Mouse (Mus musculus): ENCODE measurements at regions not wholly inside any gene's neighbourhood (a gene's known extent, or its start where the extent isn't known, plus 50 kb on each side); places are given as distances from the start of the nearest gene placed in this dataset.
"Not testable (repeated sequence)": the region's sequence is repeated elsewhere in the genome, so short reads cannot be mapped to it uniquely, and the experiment has no call there.

DNA sequence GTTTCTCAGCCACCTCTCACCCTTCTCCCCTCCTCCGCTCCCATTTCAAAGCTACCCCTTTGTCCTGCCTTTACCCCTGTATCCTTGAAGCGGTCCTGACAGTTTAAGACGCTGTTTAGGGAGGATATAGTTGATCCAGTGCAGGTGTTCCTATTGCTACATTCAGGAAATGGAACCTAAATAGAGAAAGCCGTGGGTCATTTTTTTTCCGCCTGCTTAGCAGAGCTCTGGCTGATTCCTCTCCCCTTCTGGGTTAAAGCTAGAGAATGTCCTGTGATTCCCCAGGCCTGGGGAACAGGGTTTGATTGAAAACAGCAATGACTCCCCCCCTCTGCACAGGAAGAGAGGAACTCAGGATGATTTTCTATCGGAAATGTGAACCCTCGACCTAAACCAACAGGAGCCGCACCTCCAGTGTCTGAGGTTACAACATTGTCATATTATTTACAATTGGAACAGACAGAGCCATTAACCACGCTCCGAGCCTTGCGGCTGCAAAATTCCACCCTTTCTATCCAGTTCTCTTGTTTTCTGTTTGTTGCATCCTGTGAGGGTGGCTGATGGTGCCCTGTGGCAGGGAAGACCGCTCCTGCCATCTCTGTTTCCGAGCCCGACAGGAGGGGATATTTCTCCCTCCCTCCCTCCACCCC, 127.5 kb downstream of the Gm11077 start:
- ATAC-seq = peak; percentile 70
- Histone ChIP-seq H3K4me1 (ENCODE audit: control insufficient read depth, insufficient read depth, low read length) (peaks cover 8% of the 10 kb centered on the region), H3K9me3 (ENCODE audit: control insufficient read depth, low read length) (no peaks in the 10 kb centered on the region), H3K27me3 (replicated peaks; ENCODE audit: control insufficient read depth, insufficient read depth, low read length) (no peaks in the 10 kb centered on the region), H3K4me3 (ENCODE audit: low read length) (peak overlapping the region; percentile 35), H3K27ac (ENCODE audit: low read length) (peak overlapping the region; percentile 50), H3K4me2 (ENCODE audit: low read depth, low read length) (peak overlapping the region; percentile 57), H3K9ac (ENCODE audit: low read depth, low read length) (peak overlapping the region; percentile 41; the same call in 1 of the 2 replicates), H3K36me3 (ENCODE audit: control insufficient read depth, insufficient read depth, low read length) (no peaks in the 10 kb centered on the region)
- 16% methylated on average over 14 of the region's 14 CpGs for WGBS

DNA sequence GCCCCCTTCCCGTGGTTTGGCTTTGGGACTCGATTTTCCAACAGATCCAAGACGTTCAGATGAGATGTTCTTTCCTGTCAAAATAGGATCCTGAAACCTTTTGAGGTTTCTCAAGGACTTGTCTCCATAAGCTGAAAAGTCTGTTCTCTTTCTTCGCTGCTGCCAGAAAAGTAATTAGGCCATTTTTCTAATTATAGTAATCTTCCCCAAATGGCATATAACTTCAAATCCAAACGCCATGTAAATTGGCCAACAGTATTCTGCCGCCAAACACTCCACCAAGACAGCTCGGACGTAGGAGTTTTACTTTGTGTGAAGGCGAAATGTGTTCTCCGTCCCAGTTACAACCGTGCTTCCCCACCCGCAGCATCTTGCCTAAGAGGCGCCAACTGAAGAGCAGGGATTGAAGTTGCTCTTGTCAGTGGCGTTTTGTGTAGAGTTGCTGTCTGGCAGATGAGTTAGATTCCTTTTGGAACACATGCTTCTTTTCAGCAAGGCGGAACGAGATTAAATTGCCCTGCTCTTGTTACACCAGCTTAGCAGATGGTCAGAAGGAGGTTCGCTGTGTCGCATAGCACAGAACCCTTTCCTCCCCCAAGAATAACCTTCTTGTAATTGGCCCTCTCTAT, 128.1 kb downstream of the Gm11077 start:
- Histone ChIP-seq H3K27ac (ENCODE audit: low read length) (peak overlapping the region; percentile 50), H3K4me1 (ENCODE audit: control insufficient read depth, insufficient read depth, low read length) (peaks cover 8% of the 10 kb centered on the region), H3K4me2 (ENCODE audit: low read depth, low read length) (peak overlapping the region; percentile 57), H3K27me3 (replicated peaks; ENCODE audit: control insufficient read depth, insufficient read depth, low read length) (no peaks in the 10 kb centered on the region), H3K9ac (ENCODE audit: low read depth, low read length) (peak overlapping the region; percentile 41; the same call in 1 of the 2 replicates), H3K4me3 (ENCODE audit: low read length) (peak overlapping the region; percentile 35), H3K36me3 (ENCODE audit: control insufficient read depth, insufficient read depth, low read length) (no peaks in the 10 kb centered on the region), H3K9me3 (ENCODE audit: control insufficient read depth, low read length) (no peaks in the 10 kb centered on the region)
- WGBS = 23% methylated on average over 18 of the region's 18 CpGs
- peak; percentile 48; the same call in 1 of the 2 replicates for ATAC-seq

DNA sequence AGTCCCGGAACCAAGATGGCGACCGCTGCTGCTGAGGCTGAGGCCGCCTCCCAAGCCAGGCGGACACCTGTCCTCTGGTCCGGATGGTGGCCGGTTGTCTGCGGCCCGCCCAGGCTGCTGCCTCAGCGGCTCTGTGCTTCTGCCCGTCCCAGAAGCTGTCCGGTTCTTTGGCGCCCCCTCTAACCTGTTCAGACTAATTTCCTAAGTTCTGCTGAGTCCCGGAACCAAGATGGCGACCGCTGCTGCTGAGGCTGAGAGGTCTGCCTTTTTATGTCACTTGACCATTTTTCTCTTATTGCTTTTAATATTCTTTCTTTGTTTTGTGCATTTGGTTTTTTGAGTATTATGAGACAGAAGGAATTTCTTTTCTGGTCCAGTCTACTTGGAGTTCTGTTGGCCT, 140.4 kb downstream of the Gm11077 start:
- not testable (repeated sequence) for H3K4me1 ChIP-seq (ENCODE audit: control insufficient read depth, insufficient read depth, low read length); H3K27me3 ChIP-seq (replicated peaks; ENCODE audit: control insufficient read depth, insufficient read depth, low read length); H3K4me3 ChIP-seq (ENCODE audit: low read length); H3K36me3 ChIP-seq (ENCODE audit: control insufficient read depth, insufficient read depth, low read length); H3K4me2 ChIP-seq (ENCODE audit: low read depth, low read length); H3K9ac ChIP-seq (ENCODE audit: low read depth, low read length); H3K9me3 ChIP-seq (ENCODE audit: control insufficient read depth, low read length); ATAC-seq; H3K27ac ChIP-seq (ENCODE audit: low read length)
- 97% methylated on average over 9 of the region's 16 CpGs for WGBS

DNA sequence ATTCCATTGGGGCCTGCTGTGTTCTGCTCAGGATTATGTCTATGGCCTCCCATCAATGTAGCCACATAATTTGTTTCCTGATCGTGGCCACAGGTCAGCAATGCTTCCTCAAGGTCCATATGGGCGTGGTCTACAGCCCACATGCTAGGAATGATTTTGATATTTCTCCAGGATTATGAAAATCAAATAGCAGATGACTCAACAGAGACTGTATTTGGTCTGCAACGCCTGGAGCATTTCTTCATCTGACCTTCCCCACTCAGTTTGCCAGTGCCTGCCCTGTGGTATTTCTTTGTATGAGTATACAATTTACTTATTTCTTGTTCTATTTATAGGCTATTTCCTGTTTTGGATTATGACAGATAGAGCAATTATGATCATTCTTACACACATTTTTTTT, 145.7 kb downstream of the Gm11077 start:
- no peaks in the 10 kb centered on the region; the same call in 1 of the 2 replicates for H3K9me3 ChIP-seq (ENCODE audit: control insufficient read depth, low read length)
- no peak overlapping the region for H3K27ac ChIP-seq (ENCODE audit: low read length)
- 59% methylated on average over 3 of the region's 3 CpGs for WGBS
- H3K9ac ChIP-seq (ENCODE audit: low read depth, low read length) = no peak overlapping the region
- H3K27me3 ChIP-seq (replicated peaks; ENCODE audit: control insufficient read depth, insufficient read depth, low read length) = no peaks in the 10 kb centered on the region
- H3K4me1 ChIP-seq (ENCODE audit: control insufficient read depth, insufficient read depth, low read length) = no peaks in the 10 kb centered on the region
- H3K4me3 ChIP-seq (ENCODE audit: low read length) = no peak overlapping the region
- no peak overlapping the region for H3K4me2 ChIP-seq (ENCODE audit: low read depth, low read length)
- no peak for ATAC-seq
- no peaks in the 10 kb centered on the region for H3K36me3 ChIP-seq (ENCODE audit: control insufficient read depth, insufficient read depth, low read length)

DNA sequence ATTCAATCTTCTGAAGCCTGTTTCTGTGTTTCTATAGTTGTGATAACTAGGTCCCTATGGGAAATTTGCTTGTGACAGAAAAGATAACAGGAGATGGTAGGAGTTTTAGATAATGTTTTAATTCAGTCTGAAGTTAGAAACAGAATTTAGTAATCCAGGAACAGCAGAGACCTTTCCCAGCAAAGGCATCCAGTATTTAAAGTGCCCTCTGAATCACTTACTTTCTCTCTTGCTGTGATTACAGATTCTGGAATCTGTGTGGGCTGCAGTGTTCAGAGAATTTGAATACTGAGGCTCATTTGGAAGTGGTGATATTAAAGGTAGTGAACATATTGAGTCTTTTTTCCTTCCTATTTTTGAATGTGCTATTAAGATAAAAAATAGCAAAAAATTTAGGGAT, 154.6 kb downstream of the Gm11077 start:
- no peak overlapping the region for H3K9ac ChIP-seq (ENCODE audit: low read depth, low read length)
- no peak overlapping the region for H3K4me3 ChIP-seq (ENCODE audit: low read length)
- no peak for ATAC-seq
- no peaks in the 10 kb centered on the region for H3K27me3 ChIP-seq (replicated peaks; ENCODE audit: control insufficient read depth, insufficient read depth, low read length)
- no peaks in the 10 kb centered on the region for H3K9me3 ChIP-seq (ENCODE audit: control insufficient read depth, low read length)
- no peaks in the 10 kb centered on the region for H3K36me3 ChIP-seq (ENCODE audit: control insufficient read depth, insufficient read depth, low read length)
- H3K4me2 ChIP-seq (ENCODE audit: low read depth, low read length) = no peak overlapping the region
- H3K27ac ChIP-seq (ENCODE audit: low read length) = no peak overlapping the region
- H3K4me1 ChIP-seq (ENCODE audit: control insufficient read depth, insufficient read depth, low read length) = peaks cover 3% of the 10 kb centered on the region; the same call in 1 of the 2 replicates

DNA sequence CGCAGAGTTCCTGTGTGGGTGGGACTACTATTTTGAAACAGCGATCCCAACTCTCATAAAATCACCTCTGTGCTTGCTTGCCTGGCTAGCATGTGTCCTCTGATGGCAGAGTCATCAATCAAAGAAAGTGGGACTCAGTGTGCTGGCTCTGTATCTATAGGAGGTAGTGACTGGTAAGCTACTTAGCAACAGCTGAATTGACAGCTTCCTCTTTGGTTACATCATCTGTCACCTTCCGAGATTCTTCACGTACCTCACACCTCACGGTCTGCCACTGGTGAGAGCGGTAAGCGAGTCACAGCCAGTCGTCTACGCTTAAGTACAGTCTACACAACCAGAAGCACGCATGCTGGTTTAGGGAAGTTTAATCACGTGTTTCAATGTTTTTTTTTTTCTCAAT, 159.5 kb downstream of the Gm11077 start:
- Histone ChIP-seq H3K27me3 (replicated peaks; ENCODE audit: control insufficient read depth, insufficient read depth, low read length) (no peaks in the 10 kb centered on the region), H3K9me3 (ENCODE audit: control insufficient read depth, low read length) (no peaks in the 10 kb centered on the region), H3K4me1 (ENCODE audit: control insufficient read depth, insufficient read depth, low read length) (peaks cover 3% of the 10 kb centered on the region; the same call in 1 of the 2 replicates), H3K27ac (ENCODE audit: low read length) (no peak overlapping the region), H3K36me3 (ENCODE audit: control insufficient read depth, insufficient read depth, low read length) (no peaks in the 10 kb centered on the region), H3K4me3 (ENCODE audit: low read length) (no peak overlapping the region), H3K4me2 (ENCODE audit: low read depth, low read length) (no peak overlapping the region), H3K9ac (ENCODE audit: low read depth, low read length) (no peak overlapping the region)
- ATAC-seq = no peak
- 33% methylated on average over 11 of the region's 11 CpGs for WGBS

DNA sequence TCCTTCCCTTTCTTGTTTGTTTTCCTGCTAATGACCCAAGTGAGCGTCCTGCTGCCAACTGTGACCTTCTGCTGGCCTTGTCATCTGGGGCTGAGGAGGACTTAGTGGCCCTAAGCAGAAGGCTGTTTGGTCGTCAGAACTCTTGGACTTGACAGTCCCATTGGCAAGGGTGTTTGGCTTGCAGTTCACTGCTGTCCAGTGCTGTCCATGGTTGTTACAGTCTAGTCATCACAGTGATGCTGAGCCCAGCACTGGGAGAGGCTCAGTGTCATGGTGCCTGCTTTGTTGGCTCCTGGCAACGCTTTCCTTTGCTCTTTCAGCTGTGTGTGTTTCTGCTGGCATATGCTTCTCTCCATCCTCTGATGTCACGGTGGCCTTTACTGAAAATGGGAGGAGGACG, 161.0 kb downstream of the Gm11077 start:
- no peaks in the 10 kb centered on the region for H3K36me3 ChIP-seq (ENCODE audit: control insufficient read depth, insufficient read depth, low read length)
- peaks cover 3% of the 10 kb centered on the region; the same call in 1 of the 2 replicates for H3K4me1 ChIP-seq (ENCODE audit: control insufficient read depth, insufficient read depth, low read length)
- ATAC-seq = no peak
- H3K4me3 ChIP-seq (ENCODE audit: low read length) = no peak overlapping the region
- no peaks in the 10 kb centered on the region for H3K27me3 ChIP-seq (replicated peaks; ENCODE audit: control insufficient read depth, insufficient read depth, low read length)
- no peak overlapping the region for H3K9ac ChIP-seq (ENCODE audit: low read depth, low read length)
- WGBS = 75% methylated on average over 5 of the region's 5 CpGs
- no peak overlapping the region for H3K27ac ChIP-seq (ENCODE audit: low read length)
- H3K4me2 ChIP-seq (ENCODE audit: low read depth, low read length) = no peak overlapping the region
- no peaks in the 10 kb centered on the region for H3K9me3 ChIP-seq (ENCODE audit: control insufficient read depth, low read length)

DNA sequence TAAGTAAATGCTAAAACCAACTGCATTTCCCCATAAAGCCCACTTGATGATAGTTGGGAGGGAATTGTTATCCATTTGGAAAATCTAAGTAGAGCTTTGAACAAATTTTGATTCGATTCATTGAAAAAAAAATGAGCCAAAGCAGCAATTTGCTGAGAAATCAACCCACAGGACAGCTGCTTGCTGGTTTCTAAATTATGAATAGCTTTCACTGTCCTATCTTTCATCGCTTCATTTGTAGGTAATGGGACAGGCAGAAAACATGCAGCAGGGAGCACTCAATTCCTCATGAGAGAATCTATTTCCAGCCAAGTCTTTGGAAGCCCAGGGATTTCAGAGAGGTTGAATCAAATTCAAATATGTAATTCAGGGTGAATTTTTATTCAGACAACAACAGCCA, 161.5 kb downstream of the Gm11077 start:
- Histone ChIP-seq H3K4me3 (ENCODE audit: low read length) (no peak overlapping the region), H3K9me3 (ENCODE audit: control insufficient read depth, low read length) (no peaks in the 10 kb centered on the region), H3K27me3 (replicated peaks; ENCODE audit: control insufficient read depth, insufficient read depth, low read length) (no peaks in the 10 kb centered on the region), H3K4me2 (ENCODE audit: low read depth, low read length) (no peak overlapping the region), H3K36me3 (ENCODE audit: control insufficient read depth, insufficient read depth, low read length) (no peaks in the 10 kb centered on the region), H3K27ac (ENCODE audit: low read length) (no peak overlapping the region), H3K9ac (ENCODE audit: low read depth, low read length) (no peak overlapping the region), H3K4me1 (ENCODE audit: control insufficient read depth, insufficient read depth, low read length) (peaks cover 3% of the 10 kb centered on the region)
- ATAC-seq = no peak
- 78% methylated on average over 2 of the region's 2 CpGs for WGBS

DNA sequence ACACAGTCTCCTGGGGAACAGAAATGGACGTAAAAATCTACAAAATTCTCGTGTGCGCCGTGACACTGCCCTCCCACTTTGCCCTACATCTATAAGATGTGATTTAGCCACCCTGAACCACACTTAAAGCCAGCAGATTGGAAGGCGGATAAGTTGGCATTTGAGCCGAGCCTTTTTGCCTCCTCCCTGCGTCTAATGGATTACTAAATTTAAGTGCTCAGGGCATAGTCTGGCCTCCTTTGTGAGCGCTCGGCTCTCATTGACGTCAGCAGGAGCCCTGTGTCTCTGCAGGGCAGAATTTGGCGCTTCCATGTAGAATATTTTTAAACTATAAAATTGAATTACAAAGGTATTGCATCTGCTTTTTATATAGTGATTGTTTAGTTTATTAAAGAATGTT, 165.4 kb downstream of the Gm11077 start:
- Histone ChIP-seq H3K9me3 (ENCODE audit: control insufficient read depth, low read length) (no peaks in the 10 kb centered on the region), H3K4me2 (ENCODE audit: low read depth, low read length) (no peak overlapping the region), H3K27ac (ENCODE audit: low read length) (peak overlapping the region; percentile 8; the same call in 1 of the 2 replicates), H3K4me3 (ENCODE audit: low read length) (no peak overlapping the region), H3K9ac (ENCODE audit: low read depth, low read length) (no peak overlapping the region), H3K4me1 (ENCODE audit: control insufficient read depth, insufficient read depth, low read length) (no peaks in the 10 kb centered on the region; the same call in 1 of the 2 replicates), H3K27me3 (replicated peaks; ENCODE audit: control insufficient read depth, insufficient read depth, low read length) (no peaks in the 10 kb centered on the region), H3K36me3 (ENCODE audit: control insufficient read depth, insufficient read depth, low read length) (no peaks in the 10 kb centered on the region)
- WGBS = 56% methylated on average over 11 of the region's 11 CpGs
- ATAC-seq = 0 out of 2 replicates have a peak, but pooled peaks have one; percentile 38
